Mouse (Mus musculus) erythroblast, embryonic 14.5 days (primary cell): ENCODE measurements around the gene Gm10382.

Experiments used
- GATA1 ChIP-seq: IDR thresholded peaks from 2 replicates; pipeline ENCODE4 v1.6.1; 2012; ENCODE audit warnings: low read length, inconsistent platforms, mixed read lengths
- TAL1 ChIP-seq: IDR thresholded peaks from 3 replicates; pipeline ENCODE4 v1.6.1; 2012; ENCODE audit warnings: low read length, inconsistent platforms, mixed read lengths

- TF ChIP-seq TAL1 (no peak), GATA1 (no peak)
Observed at GRCm38 (mm10) chr5:125426343-125426742, 37.2 kb downstream of the Gm10382 start.
